In the genomic region with DNA sequence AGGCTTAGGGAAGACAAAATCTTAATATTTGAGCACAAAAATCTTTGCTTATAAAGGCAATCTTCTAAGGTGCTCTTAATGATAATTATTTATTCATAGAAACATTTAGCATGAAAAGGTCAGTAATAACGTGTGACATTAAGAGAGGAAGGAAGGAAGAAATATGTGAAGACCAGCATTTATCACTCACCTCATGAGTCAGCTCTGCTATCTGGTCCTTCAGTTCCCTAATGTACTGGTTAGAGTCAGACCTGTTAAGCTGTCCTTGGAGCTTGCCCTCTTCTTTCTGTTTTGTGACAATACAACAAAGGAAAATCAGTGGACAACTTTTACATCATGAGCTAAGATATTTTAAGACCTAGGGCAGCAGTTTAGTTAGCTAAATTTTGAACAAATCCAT, we compare ENCODE assay signal across 32 mouse cellular contexts. TPM values are rescaled to one million over a fixed set of nuclear protein-coding genes. Genes with fewer than 3 reads are reported as not detected.
"Had no signal": no experiment of that assay in that cellular context is flagged by ENCODE, and none has a peak within 500 bp of the region (broad histone marks: within the 10 kb centered on the region; RNA-seq: fewer than 3 reads in every experiment).

No protein-coding gene starts in this region.

- H3K27me3 ChIP-seq: heart, embryonic 12.5 days; hindbrain, embryonic 13.5 days; hindbrain, embryonic 15.5 days; kidney, embryonic 15.5 days; limb, embryonic 12.5 days; liver, embryonic 15.5 days had no signal

- H3K4me1 ChIP-seq: hindbrain, embryonic 13.5 days; hindbrain, embryonic 15.5 days; kidney, embryonic 15.5 days; limb, embryonic 10.5 days; limb, embryonic 12.5 days had no signal

- H3K9ac ChIP-seq: heart, embryonic 12.5 days; hindbrain, embryonic 13.5 days; hindbrain, embryonic 15.5 days; kidney, embryonic 15.5 days; limb, embryonic 12.5 days; liver, embryonic 13.5 days; liver, embryonic 15.5 days had no signal

- H3K9me3 ChIP-seq: heart, embryonic 10.5 days; hindbrain, embryonic 15.5 days; kidney, embryonic 15.5 days; limb, embryonic 10.5 days; liver, embryonic 15.5 days had no signal

- H3K4me3 ChIP-seq: heart, embryonic 10.5 days; heart, embryonic 12.5 days; hindbrain, embryonic 13.5 days; hindbrain, embryonic 15.5 days; kidney, embryonic 15.5 days; left cerebral cortex, adult 2 months; limb, embryonic 10.5 days; limb, embryonic 12.5 days; liver, embryonic 13.5 days; liver, embryonic 15.5 days had no signal

- H3K36me3 ChIP-seq: hindbrain, embryonic 15.5 days had no signal

- ATAC-seq: hindbrain, postnatal 0 days; intestine, embryonic 16.5 days had no signal

- DNase-seq: gastrocnemius, postnatal 14 days; heart, adult 18-20 months; heart, postnatal 10 days; heart, postnatal 36 days; kidney, adult 11 months; kidney, adult 2 months; kidney, adult 9 months; kidney, postnatal 14 days; kidney, postnatal 36 days; layer of hippocampus, adult 9-11 months; liver; liver, embryonic 13.5 days had no signal

- H3K27ac ChIP-seq: heart, embryonic 10.5 days; hindbrain, embryonic 13.5 days; hindbrain, embryonic 15.5 days; hindbrain, postnatal 0 days; kidney, embryonic 15.5 days; kidney, postnatal 0 days; left cerebral cortex, adult 2 months; limb, embryonic 10.5 days; limb, embryonic 12.5 days; liver, embryonic 13.5 days; liver, embryonic 15.5 days had no signal

RNA-seq across cellular contexts. Expression of a gene that starts 38.6 kb away (rescaled TPM):
- total RNA-seq: gastrocnemius, adult 18-20 months; gastrocnemius, adult 8-10 months; gastrocnemius, postnatal 14 days; heart, adult 8-10 months; heart, postnatal 36 days; layer of hippocampus, adult 18-20 months; layer of hippocampus, adult 8-10 months; layer of hippocampus, postnatal 25 days; left cerebral cortex, adult 2 months; left cerebral cortex, postnatal 14 days; left cerebral cortex, postnatal 36 days had no signal
- polyA plus RNA-seq: heart, embryonic 10.5 days; hindbrain, embryonic 13.5 days; hindbrain, embryonic 15.5 days; kidney, embryonic 15.5 days; kidney, postnatal 0 days; limb, embryonic 12.5 days had no signal
